Mouse (Mus musculus) midbrain, embryonic 14.5 days (tissue): ENCODE data around the gene Helb. TPM values are rescaled to one million over a fixed set of nuclear protein-coding genes. Genes with fewer than 3 reads are reported as not detected.
"Not testable (repeated sequence)": the region's sequence is repeated elsewhere in the genome, so short reads cannot be mapped to it uniquely, and the experiment has no call there.

Experiments
- ATAC-seq: fragments of 200-750 bp; cut with Nextera tagmentation; 2 replicates; pipeline ENCODE4 v1.8.0; 2017; ENCODE audit warnings: moderate number of reproducible peaks, moderate library complexity; ENCODE audit not compliant: low FRiP score, low TSS enrichment
- DNase-seq: peaks from one replicate; pipeline ENCODE4 v3.0.0-alpha.2; 2015
- H3K27ac ChIP-seq: fragments of 300-500 bp; sonication (generic); replicated peaks from 2 replicates; pipeline ENCODE4 v1.5.1; 2014; ENCODE audit warnings: mild to moderate bottlenecking, low read depth, low read length, moderate library complexity
- H3K27me3 ChIP-seq: fragments of 300-500 bp; sonication (generic); 2 replicates; pipeline ENCODE4 v1.6.1; 2014; ENCODE audit warnings: low read length, control low read depth, mixed read lengths; ENCODE audit not compliant: control insufficient read depth, insufficient read depth
- H3K36me3 ChIP-seq: fragments of 300-500 bp; sonication (generic); 2 replicates; pipeline ENCODE4 v1.6.1; 2014; ENCODE audit warnings: low read length, control low read depth; ENCODE audit not compliant: control insufficient read depth, insufficient read depth
- H3K4me1 ChIP-seq: fragments of 300-500 bp; sonication (generic); 2 replicates; pipeline ENCODE4 v1.6.1; 2014; ENCODE audit warnings: mild to moderate bottlenecking, antibody characterized with exemption, low read length, control low read depth; ENCODE audit not compliant: control insufficient read depth, insufficient read depth
- H3K4me2 ChIP-seq: fragments of 300-500 bp; sonication (generic); 2 replicates; pipeline ENCODE4 v1.6.1; 2014; ENCODE audit warnings: mild to moderate bottlenecking, low read length, moderate library complexity
- H3K4me3 ChIP-seq: fragments of 300-500 bp; sonication (generic); replicated peaks from 2 replicates; pipeline ENCODE4 v1.5.1; 2014; ENCODE audit warnings: low read depth, low read length
- H3K9ac ChIP-seq: fragments of 300-500 bp; sonication (generic); replicated peaks from 2 replicates; pipeline ENCODE4 v1.6.1; 2014; ENCODE audit warnings: mild to moderate bottlenecking, low read length, moderate library complexity
- H3K9me3 ChIP-seq: fragments of 300-500 bp; sonication (generic); 2 replicates; pipeline ENCODE4 v1.6.1; 2016; ENCODE audit warnings: low read length, control low read depth, mixed read lengths; ENCODE audit not compliant: control insufficient read depth
- WGBS: fragments of 180-500 bp; shearing (Covaris S2); extraction: QIAGEN DNeasy Blood & Tissue Kit; methylation state at CpG from one replicate; pipeline ENCODE4 v1.1.7; 2014; 5-methylcytosine and 5-hydroxymethylcytosine counted together
- polyA plus RNA-seq: library from polyadenylated mRNA; unstranded; fragments of >200 nt; fragmentation: Nextera tagmentation; extraction: Ambion mirVana; gene quantifications from 2 replicates; pipeline ENCODE4 v1.2.1, GENCODE M21; 2014

The Helb gene
- polyA plus RNA-seq, 1 experiment from 2014 or later = 2.9 TPM

DNA sequence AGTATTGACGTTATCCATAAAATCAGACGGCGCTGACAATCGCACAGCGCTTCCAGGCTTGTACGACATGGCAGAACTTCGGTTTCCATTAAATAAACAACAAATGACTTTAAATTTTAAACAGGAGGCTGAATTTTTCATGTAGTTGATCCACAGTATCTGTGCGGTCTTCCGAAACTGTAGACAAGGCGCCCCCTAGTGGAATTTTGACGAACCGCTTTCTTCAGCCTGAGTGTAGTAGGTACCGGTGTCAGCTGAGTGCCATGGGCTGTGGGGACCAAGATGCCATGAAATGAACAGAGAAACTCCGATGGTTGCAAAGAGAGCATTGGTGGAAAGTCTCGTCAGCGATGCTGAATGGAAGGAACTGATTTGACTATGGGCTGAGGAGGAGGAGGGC is 17.8 kb upstream of the Helb start:
- Histone ChIP-seq H3K4me3 (no peak overlapping the region), H3K27ac (no peak overlapping the region), H3K27me3 (no peaks in the 10 kb centered on the region), H3K36me3 (no peaks in the 10 kb centered on the region), H3K9me3 (no peaks in the 10 kb centered on the region), H3K9ac (no peak overlapping the region), H3K4me2 (no peak overlapping the region), H3K4me1 (no peaks in the 10 kb centered on the region)
- 67% methylated on average over 16 of the region's 16 CpGs for WGBS
- no peak for ATAC-seq
- DNase-seq = peak; percentile 79

DNA sequence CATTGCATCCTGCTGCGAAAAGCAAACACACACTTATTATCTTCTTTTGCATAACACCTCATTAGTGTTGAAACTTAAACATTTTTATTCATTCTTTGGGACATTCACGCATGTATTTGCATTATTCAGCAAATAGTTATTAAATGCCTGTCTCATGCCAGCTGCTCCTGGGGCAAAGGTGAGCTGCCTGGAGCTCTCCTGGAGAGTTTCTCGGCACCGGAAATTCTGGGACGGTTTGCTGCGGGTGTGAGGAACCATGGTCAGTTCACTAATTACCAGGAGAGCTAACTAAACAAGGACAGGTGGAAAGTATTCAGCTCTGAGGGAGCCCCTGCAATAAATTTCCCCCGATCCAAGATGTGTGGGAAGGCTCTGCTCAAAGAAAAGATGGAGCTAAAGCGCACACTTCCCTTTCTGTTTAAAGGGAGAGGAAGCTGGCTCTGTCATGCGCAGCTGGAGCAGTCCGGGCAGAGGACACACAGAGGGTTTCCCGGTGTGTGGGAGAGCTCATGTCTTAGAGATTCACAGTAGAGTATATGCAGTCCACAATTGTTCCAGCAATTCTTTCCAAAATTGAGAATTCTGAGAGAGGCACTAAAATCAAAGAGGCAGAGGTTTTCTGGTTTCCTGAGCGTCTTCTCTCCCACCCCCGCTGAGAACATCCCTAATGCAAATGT is 16.0 kb upstream of the Helb start:
- no peaks in the 10 kb centered on the region for H3K9me3 ChIP-seq
- peak; percentile 23 for DNase-seq
- H3K36me3 ChIP-seq = no peaks in the 10 kb centered on the region
- H3K27ac ChIP-seq = no peak overlapping the region
- H3K9ac ChIP-seq = no peak overlapping the region
- no peaks in the 10 kb centered on the region for H3K27me3 ChIP-seq
- H3K4me3 ChIP-seq = no peak overlapping the region
- H3K4me1 ChIP-seq = no peaks in the 10 kb centered on the region
- H3K4me2 ChIP-seq = no peak overlapping the region
- 54% methylated on average over 13 of the region's 13 CpGs for WGBS
- no peak for ATAC-seq

DNA sequence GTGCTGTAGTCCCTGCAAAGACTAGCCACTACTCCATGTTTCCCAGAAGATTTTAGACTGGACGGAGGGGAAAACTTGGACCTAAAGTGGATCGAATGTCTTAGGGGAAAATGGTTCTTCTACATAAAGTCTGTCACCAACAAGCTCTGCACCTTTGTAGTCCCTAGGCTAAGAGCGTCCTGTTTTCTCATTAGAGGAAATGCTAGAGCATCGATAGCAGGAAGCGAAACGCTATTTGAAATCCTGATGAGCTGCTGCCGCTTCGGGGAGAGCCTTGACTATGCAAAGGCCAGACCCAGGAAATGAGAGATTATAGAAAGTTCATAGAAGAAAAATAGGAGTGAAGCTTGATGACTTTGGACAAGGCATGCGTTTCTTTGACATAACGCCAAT is 12.7 kb upstream of the Helb start:
- WGBS = 82% methylated on average over 10 of the region's 10 CpGs
- Histone ChIP-seq H3K4me1 (no peaks in the 10 kb centered on the region), H3K4me3 (no peak overlapping the region), H3K27ac (no peak overlapping the region), H3K36me3 (no peaks in the 10 kb centered on the region), H3K4me2 (no peak overlapping the region), H3K27me3 (no peaks in the 10 kb centered on the region), H3K9me3 (no peaks in the 10 kb centered on the region), H3K9ac (no peak overlapping the region)
- DNase-seq (no peak), ATAC-seq (no peak)

DNA sequence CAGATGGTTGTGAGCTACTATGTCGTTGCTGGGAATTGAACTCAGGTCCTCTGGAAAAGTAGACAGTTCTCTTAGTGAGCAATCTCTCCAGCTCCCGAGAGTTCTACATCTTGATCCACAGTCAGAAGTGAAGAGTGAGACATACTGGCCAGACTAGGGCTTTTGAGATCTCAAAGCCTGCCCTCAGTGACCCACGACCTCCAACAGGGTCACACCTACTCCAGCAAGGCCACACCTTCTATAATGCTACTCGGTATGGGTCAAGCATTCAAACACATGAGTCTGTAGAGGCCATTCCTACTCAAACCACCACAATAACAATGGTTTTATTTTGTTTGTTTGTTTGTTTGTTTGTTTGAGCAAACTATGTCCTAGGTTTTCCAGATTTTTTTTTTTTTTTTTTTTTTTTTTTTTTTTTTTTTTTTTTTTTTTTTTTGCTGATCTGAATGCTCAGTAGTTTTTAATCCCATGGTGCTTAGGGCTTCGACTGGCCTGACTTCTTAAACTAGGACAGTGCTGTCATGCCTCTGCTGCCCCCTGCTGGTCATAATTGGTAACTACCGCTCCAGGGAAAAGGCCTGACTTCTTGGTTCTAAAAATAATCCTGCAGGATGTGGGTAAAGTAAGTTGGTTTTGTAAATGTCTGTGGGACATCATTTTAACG is 12.1 kb upstream of the Helb start:
- WGBS = 48% methylated on average over 7 of the region's 7 CpGs
- no peak overlapping the region for H3K27ac ChIP-seq
- H3K9ac ChIP-seq = no peak overlapping the region
- ATAC-seq (no peak), DNase-seq (peak; percentile 90)
- H3K36me3 ChIP-seq = no peaks in the 10 kb centered on the region
- no peaks in the 10 kb centered on the region for H3K9me3 ChIP-seq
- no peaks in the 10 kb centered on the region for H3K4me1 ChIP-seq
- no peaks in the 10 kb centered on the region for H3K27me3 ChIP-seq
- H3K4me3 ChIP-seq = no peak overlapping the region
- H3K4me2 ChIP-seq = no peak overlapping the region

DNA sequence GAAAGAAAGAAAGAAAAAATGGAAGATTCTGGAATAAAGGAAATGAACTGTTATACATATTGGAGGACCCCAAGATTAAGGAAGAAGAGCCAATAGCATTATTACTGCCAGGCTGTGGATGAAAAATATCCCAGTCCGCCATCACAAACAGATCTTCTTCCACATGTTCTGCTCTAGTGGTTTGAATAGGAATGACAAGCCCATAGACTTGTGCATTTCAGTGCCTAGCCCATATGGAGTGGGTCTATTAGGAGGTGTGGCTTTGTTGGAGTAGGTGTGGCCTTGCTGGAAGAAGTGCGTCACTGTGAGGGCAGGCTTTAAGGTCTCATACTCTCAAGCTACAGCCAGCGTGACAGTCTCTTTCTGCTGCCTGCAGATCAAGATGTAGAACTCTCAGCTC is 10.9 kb upstream of the Helb start:
- Histone ChIP-seq H3K4me2 (no peak overlapping the region), H3K27ac (no peak overlapping the region), H3K36me3 (no peaks in the 10 kb centered on the region), H3K4me3 (no peak overlapping the region), H3K27me3 (no peaks in the 10 kb centered on the region), H3K9ac (no peak overlapping the region), H3K4me1 (no peaks in the 10 kb centered on the region), H3K9me3 (no peaks in the 10 kb centered on the region)
- 87% methylated on average over 3 of the region's 3 CpGs for WGBS
- ATAC-seq = no peak
- DNase-seq = no peak

DNA sequence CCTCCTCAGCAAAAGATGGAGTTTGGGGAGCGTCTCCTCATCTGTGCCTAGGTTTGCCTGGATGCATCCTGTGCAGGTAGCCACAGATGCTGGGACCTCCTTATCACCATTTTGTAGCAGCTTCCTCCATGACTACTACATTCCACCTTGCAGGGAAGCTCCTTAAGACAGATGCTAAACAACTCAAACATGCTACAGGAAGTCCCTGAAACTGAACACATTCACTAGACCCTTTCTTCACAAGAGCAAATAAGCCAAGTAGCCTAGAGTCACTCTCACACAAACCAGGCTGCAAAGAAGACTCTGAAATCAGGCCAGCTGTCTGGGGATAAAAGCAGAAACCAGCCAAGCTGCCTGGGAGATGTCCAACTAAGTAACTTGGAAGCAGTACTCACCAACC is 2.5 kb upstream of the Helb start:
- Histone ChIP-seq H3K27ac (no peak overlapping the region), H3K4me3 (no peak overlapping the region), H3K9me3 (no peaks in the 10 kb centered on the region), H3K9ac (no peak overlapping the region), H3K36me3 (no peaks in the 10 kb centered on the region), H3K27me3 (no peaks in the 10 kb centered on the region), H3K4me2 (no peak overlapping the region), H3K4me1 (0 out of 2 replicates have a peak, but pooled peaks cover 3% of the 10 kb centered on the region)
- no peak for DNase-seq
- WGBS = 91% methylated on average over 1 of the region's 1 CpGs
- ATAC-seq = no peak

DNA sequence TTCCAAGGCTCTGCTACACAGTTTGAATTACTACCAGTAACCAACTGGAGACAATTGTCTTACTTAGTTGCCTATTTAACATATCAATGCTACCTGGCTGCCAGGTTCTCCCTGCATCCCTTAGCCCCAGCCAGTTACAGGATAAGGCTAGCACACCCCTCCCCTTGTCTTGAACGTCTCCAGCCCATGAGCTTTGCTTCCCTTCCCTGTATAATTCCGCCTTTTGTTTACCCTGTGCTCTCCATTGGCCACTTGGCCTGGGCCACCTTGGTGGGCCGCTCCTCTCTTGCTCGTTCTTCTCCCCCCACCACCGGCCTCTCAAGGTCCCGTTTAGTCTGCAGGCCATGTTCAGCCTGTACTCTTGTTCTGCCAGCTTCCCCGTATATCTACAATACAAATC is 1.7 kb upstream of the Helb start:
- H3K9me3 ChIP-seq = no peaks in the 10 kb centered on the region
- H3K4me3 ChIP-seq = no peak overlapping the region
- no peak overlapping the region for H3K9ac ChIP-seq
- WGBS = 45% methylated on average over 7 of the region's 7 CpGs
- no peaks in the 10 kb centered on the region for H3K36me3 ChIP-seq
- no peak for DNase-seq
- no peak overlapping the region for H3K27ac ChIP-seq
- no peak for ATAC-seq
- 0 out of 2 replicates have a peak, but pooled peaks cover 3% of the 10 kb centered on the region for H3K4me1 ChIP-seq
- no peaks in the 10 kb centered on the region for H3K27me3 ChIP-seq
- H3K4me2 ChIP-seq = no peak overlapping the region

DNA sequence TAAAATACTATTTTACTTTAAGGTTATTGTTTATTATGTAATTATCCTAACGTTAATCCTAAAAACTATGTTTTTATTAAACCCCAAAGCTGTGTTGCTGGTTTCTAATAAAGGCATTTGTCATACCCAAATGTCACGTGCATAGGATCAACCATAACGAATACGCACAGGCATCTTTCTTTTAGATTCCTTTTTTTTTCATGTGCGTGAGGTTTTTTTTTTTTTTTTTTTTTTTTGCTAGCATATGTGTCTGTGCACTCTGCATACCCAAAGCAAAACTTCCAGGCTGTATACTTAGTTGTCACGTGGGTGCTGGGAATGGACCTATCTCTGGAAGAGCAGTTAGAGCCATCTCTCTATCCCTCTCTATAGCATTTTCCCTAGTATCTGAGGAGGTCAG is 1.2 kb upstream of the Helb start:
- DNase-seq (no peak), ATAC-seq (no peak)
- 77% methylated on average over 6 of the region's 6 CpGs for WGBS
- no peak overlapping the region for H3K4me2 ChIP-seq
- H3K9ac ChIP-seq = no peak overlapping the region
- H3K9me3 ChIP-seq = no peaks in the 10 kb centered on the region
- H3K4me3 ChIP-seq = no peak overlapping the region
- 0 out of 2 replicates have a peak, but pooled peaks cover 3% of the 10 kb centered on the region for H3K4me1 ChIP-seq
- H3K36me3 ChIP-seq = no peaks in the 10 kb centered on the region
- no peak overlapping the region for H3K27ac ChIP-seq
- H3K27me3 ChIP-seq = no peaks in the 10 kb centered on the region

DNA sequence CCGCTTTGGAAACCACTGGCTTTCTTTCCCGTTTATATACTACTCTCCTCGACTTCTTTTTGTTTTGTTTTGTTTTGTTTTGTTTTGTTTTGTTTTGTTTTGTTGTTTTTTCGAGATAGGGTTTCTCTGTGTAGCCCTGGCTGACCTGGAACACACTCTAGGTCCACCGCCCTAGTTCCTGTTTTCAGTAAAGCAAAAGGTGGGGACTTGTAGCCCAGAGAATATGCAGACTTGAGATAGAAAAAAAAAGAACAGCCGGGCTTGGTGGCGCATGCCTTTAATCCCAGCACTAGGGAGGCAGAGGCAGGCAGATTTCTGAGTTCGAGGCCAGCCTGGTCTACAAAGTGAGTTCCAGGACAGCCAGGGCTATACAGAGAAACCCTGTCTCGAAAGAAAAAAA is 695 bp upstream of the Helb start:
- H3K36me3 ChIP-seq, H3K9ac ChIP-seq, H3K4me1 ChIP-seq, H3K27me3 ChIP-seq, H3K9me3 ChIP-seq, DNase-seq, ATAC-seq, H3K27ac ChIP-seq: not testable (repeated sequence)
- H3K4me2 ChIP-seq = peak overlapping the region; percentile 81
- peak overlapping the region; percentile 63 for H3K4me3 ChIP-seq
- 75% methylated on average over 9 of the region's 9 CpGs for WGBS
